Comparison of ENCODE assay signal across 8 mouse cellular contexts in the genomic region with DNA sequence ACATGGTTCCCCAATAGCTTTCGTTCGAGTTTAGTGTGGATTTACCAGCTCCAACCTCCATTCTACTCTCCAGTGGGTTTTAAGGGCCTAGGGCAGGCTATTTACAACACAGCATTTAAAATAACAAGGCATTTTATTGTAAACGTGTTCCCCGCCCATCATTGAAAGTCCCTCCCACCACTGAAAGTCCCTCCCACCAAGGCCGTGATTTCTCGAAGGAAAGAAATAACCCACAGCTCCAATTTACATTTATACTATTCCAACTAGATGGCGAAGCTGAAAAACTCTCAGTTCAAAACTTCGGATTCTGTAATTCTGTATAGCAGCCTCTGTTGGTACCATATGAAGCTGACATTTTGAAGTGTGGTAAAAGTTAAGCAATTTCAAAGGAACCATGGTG. TPM values are rescaled to one million over a fixed set of nuclear protein-coding genes. Genes with fewer than 3 reads are reported as not detected.
A peak's percentile ranks its signal among the peaks of the same experiment; 100 is the strongest.
DNase-seq lines count a peak whose midpoint lies in the region; ATAC-seq lines count a peak whose summit lies in the region.

No protein-coding gene starts in this region.

- peak overlapping the region; percentile 95 for H3K4me3 ChIP-seq in hindbrain, embryonic 10.5 days
- H3K4me3 ChIP-seq in limb, embryonic 13.5 days = peak overlapping the region; percentile 98

- WGBS in hindbrain, embryonic 10.5 days = under 1% methylated on average over 8 of the region's 8 CpGs
- WGBS in limb, embryonic 13.5 days = 0% methylated on average over 8 of the region's 8 CpGs

- peak overlapping the region; percentile 76 for H3K4me2 ChIP-seq in limb, embryonic 13.5 days (replicated peaks)

- H3K36me3 ChIP-seq in hindbrain, embryonic 10.5 days = no peaks in the 10 kb centered on the region
- no peaks in the 10 kb centered on the region; the same call in 1 of the 2 replicates for H3K36me3 ChIP-seq in limb, embryonic 13.5 days

- H3K27ac ChIP-seq in hindbrain, embryonic 10.5 days = peak overlapping the region; percentile 97; the same call in 1 of the 2 replicates
- H3K27ac ChIP-seq in limb, embryonic 13.5 days = peak overlapping the region; percentile 97

- H3K9ac ChIP-seq in limb, embryonic 13.5 days = peak overlapping the region; percentile 98

- peaks cover 11% of the 10 kb centered on the region for H3K27me3 ChIP-seq in hindbrain, embryonic 10.5 days (ENCODE audit: insufficient read depth, poor library complexity, severe bottlenecking)
- no peaks in the 10 kb centered on the region for H3K27me3 ChIP-seq in limb, embryonic 13.5 days

- H3K4me1 ChIP-seq in hindbrain, embryonic 10.5 days (replicated peaks) = peaks cover 51% of the 10 kb centered on the region
- H3K4me1 ChIP-seq in limb, embryonic 13.5 days = peaks cover 35% of the 10 kb centered on the region

- peak; percentile 57 for DNase-seq in adrenal gland, adult 2 months
- no peak for DNase-seq in adrenal gland, postnatal 4 days (ENCODE audit: low spot score in 2 of 2)
- peak; percentile 35 for DNase-seq in embryo, embryonic 9.5 days (ENCODE audit: extremely low spot score)
- DNase-seq in hindbrain, embryonic 10.5 days (ENCODE audit: low spot score) = no peak
- peak; percentile 66 for DNase-seq in naive thymus-derived CD4-positive, alpha-beta T cell, adult 2 months (ENCODE audit: low read depth)
- no peak for DNase-seq in left cerebral cortex, adult 18-20 months (ENCODE audit: low spot score in 2 of 2)
- DNase-seq in layer of hippocampus, adult 11-12 months (ENCODE audit: low spot score) = no peak

- H3K9me3 ChIP-seq in hindbrain, embryonic 10.5 days = no peaks in the 10 kb centered on the region
- H3K9me3 ChIP-seq in limb, embryonic 13.5 days = no peaks in the 10 kb centered on the region

- no peak for ATAC-seq in limb, embryonic 13.5 days (ENCODE audit: low FRiP score, low read depth)

RNA-seq across cellular contexts. Expression of a gene that starts 1.4 kb away (rescaled TPM):
- 1 to 10 TPM in 1 of 2 experiments, not detected in 1; 3.5 TPM for total RNA-seq in adrenal gland, adult 2 months (2021)
- polyA plus RNA-seq in adrenal gland, adult 2 months (2012; rRNA removed) = not detected in 2 replicates
- total RNA-seq in adrenal gland, postnatal 4 days (2021) = 1 to 10 TPM; 1.7 to 3.2 TPM
- not detected in 2 replicates for polyA plus RNA-seq in hindbrain, embryonic 10.5 days (2016; fragmentation: Nextera tagmentation; extraction: Ambion mirVana)
- polyA plus RNA-seq in limb, embryonic 13.5 days (2015; fragmentation: Nextera tagmentation; extraction: Ambion mirVana) = not detected in 2 replicates
- under 1 TPM; 0.81 to 0.82 TPM for total RNA-seq in left cerebral cortex, adult 18-20 months (2021)

RNA-seq across cellular contexts. Expression of a gene that starts 13.6 kb away (rescaled TPM):
- 10 to 100 TPM; 43.0 to 44.4 TPM for total RNA-seq in adrenal gland, adult 2 months (2021)
- 92.0 and 94.2 TPM in 2 replicates for polyA plus RNA-seq in adrenal gland, adult 2 months (2012; rRNA removed)
- total RNA-seq in adrenal gland, postnatal 4 days (2021) = 10 to 100 TPM; 33.5 to 35.8 TPM
- polyA plus RNA-seq in hindbrain, embryonic 10.5 days (2016; fragmentation: Nextera tagmentation; extraction: Ambion mirVana) = 16.1 and 17.5 TPM in 2 replicates
- polyA plus RNA-seq in limb, embryonic 13.5 days (2015; fragmentation: Nextera tagmentation; extraction: Ambion mirVana) = 27.6 and 29.4 TPM in 2 replicates
- total RNA-seq in left cerebral cortex, adult 18-20 months (2021) = 10 to 100 TPM; 18.2 to 21.3 TPM

RNA-seq across cellular contexts. Expression of a gene that starts 53.4 kb away (rescaled TPM):
- 10 to 100 TPM; 63.5 to 98.8 TPM for total RNA-seq in adrenal gland, adult 2 months (2021)
- polyA plus RNA-seq in adrenal gland, adult 2 months (2012; rRNA removed) = 24.4 and 32.8 TPM in 2 replicates
- total RNA-seq in adrenal gland, postnatal 4 days (2021) = 10 to 100 TPM; 62.5 to 77.9 TPM
- polyA plus RNA-seq in hindbrain, embryonic 10.5 days (2016; fragmentation: Nextera tagmentation; extraction: Ambion mirVana) = 21.3 and 31.3 TPM in 2 replicates
- 25.9 and 30.2 TPM in 2 replicates for polyA plus RNA-seq in limb, embryonic 13.5 days (2015; fragmentation: Nextera tagmentation; extraction: Ambion mirVana)
- 10 to 100 TPM; 56.5 to 62.8 TPM for total RNA-seq in left cerebral cortex, adult 18-20 months (2021)

Comparison
In these comparisons a context has a peak if more than half of its experiments do, and no peak if none do; other contexts are left out.
1. DNase-seq: peak in adrenal gland, adult 2 months (single experiment), embryo, embryonic 9.5 days (single experiment) and naive thymus-derived CD4-positive, alpha-beta T cell, adult 2 months (single experiment); none in adrenal gland, postnatal 4 days (0 of 2), hindbrain, embryonic 10.5 days (single experiment), left cerebral cortex, adult 18-20 months (0 of 2) and layer of hippocampus, adult 11-12 months (single experiment).